ENCODE assay signal across 16 mouse cellular contexts in the genomic region with DNA sequence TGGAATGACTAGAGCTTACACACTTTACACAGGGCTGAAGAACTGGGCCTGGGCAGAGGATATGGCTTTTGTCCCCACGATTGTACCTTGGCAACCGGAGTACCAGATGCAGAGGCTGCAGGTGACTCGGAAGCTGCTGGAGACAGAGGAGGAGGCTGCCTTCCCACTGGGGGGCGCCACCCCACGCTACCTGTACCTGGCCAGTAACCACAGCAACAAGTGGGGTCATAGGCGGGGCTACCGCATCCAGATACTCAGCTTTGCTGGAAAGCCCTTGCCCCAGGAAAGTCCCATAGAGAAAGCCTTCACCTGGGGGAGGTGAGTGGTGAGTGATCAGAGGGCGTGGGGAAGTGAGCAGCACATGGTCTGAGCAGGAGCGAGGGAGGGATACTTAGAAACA. TPM values are rescaled to one million over a fixed set of nuclear protein-coding genes. Genes with fewer than 3 reads are reported as not detected.
DNase-seq lines count a peak whose midpoint lies in the region; ATAC-seq and TF ChIP-seq lines count a peak whose summit lies in the region.
"Had no signal": no experiment of that assay in that cellular context is flagged by ENCODE, and none has a peak within 500 bp of the region (broad histone marks: within the 10 kb centered on the region; RNA-seq: fewer than 3 reads in every experiment).

No protein-coding gene starts in this region.

- peak; percentile 21; the same call in 1 of the 2 replicates for TF ChIP-seq CTCF in lung, postnatal 0 days (IDR thresholded peaks at IDR 0.05)

- H3K9me3 ChIP-seq in kidney, embryonic 15.5 days (replicated peaks), result no peaks in the 10 kb centered on the region
- no peaks in the 10 kb centered on the region for H3K9me3 ChIP-seq in lung, postnatal 0 days (ENCODE audit: low read length)
- H3K9me3 ChIP-seq in forebrain, embryonic 12.5 days, result no peaks in the 10 kb centered on the region
- H3K9me3 ChIP-seq: embryonic facial prominence, embryonic 13.5 days; forebrain, embryonic 10.5 days; liver, embryonic 13.5 days; midbrain, embryonic 15.5 days had no signal

- H3K27me3 ChIP-seq in kidney, embryonic 15.5 days, result no peaks in the 10 kb centered on the region
- H3K27me3 ChIP-seq in lung, postnatal 0 days (replicated peaks; ENCODE audit: insufficient read depth, low read length), result no peaks in the 10 kb centered on the region
- no peaks in the 10 kb centered on the region for H3K27me3 ChIP-seq in forebrain, embryonic 12.5 days
- H3K27me3 ChIP-seq: embryonic facial prominence, embryonic 13.5 days; liver, embryonic 13.5 days; midbrain, embryonic 15.5 days had no signal

- ATAC-seq in kidney, embryonic 15.5 days (replicated peaks; ENCODE audit: low FRiP score), result no peak
- ATAC-seq in lung, postnatal 0 days, result no peak
- ATAC-seq in forebrain, embryonic 12.5 days (ENCODE audit: low FRiP score), result no peak
- ATAC-seq: hindbrain, postnatal 0 days; midbrain, embryonic 15.5 days had no signal

- H3K27ac ChIP-seq in kidney, embryonic 15.5 days, result no peak overlapping the region
- H3K27ac ChIP-seq in lung, postnatal 0 days (ENCODE audit: low read length), result no peak overlapping the region
- H3K27ac ChIP-seq in forebrain, embryonic 12.5 days, result no peak overlapping the region
- H3K27ac ChIP-seq: embryonic facial prominence, embryonic 13.5 days; forebrain, embryonic 10.5 days; hindbrain, postnatal 0 days; liver, embryonic 13.5 days; macrophage; midbrain, embryonic 15.5 days had no signal

- WGBS in kidney, embryonic 15.5 days, result 83% methylated on average over 9 of the region's 9 CpGs
- 74% methylated on average over 9 of the region's 9 CpGs for WGBS in lung, postnatal 0 days
- WGBS in forebrain, embryonic 12.5 days, result 84% methylated on average over 9 of the region's 9 CpGs

- no peak overlapping the region for H3K4me2 ChIP-seq in kidney, embryonic 15.5 days
- no peak overlapping the region for H3K4me2 ChIP-seq in lung, postnatal 0 days (replicated peaks; ENCODE audit: low read depth, low read length)
- no peak overlapping the region for H3K4me2 ChIP-seq in forebrain, embryonic 12.5 days
- H3K4me2 ChIP-seq: embryonic facial prominence, embryonic 13.5 days; liver, embryonic 13.5 days; midbrain, embryonic 15.5 days had no signal

- no peaks in the 10 kb centered on the region for H3K36me3 ChIP-seq in kidney, embryonic 15.5 days
- H3K36me3 ChIP-seq in lung, postnatal 0 days (ENCODE audit: insufficient read depth, low read length), result no peaks in the 10 kb centered on the region
- no peaks in the 10 kb centered on the region for H3K36me3 ChIP-seq in forebrain, embryonic 12.5 days (replicated peaks)
- H3K36me3 ChIP-seq: embryonic facial prominence, embryonic 13.5 days; forebrain, embryonic 10.5 days; liver, embryonic 13.5 days; midbrain, embryonic 15.5 days had no signal

- no peak overlapping the region for H3K4me3 ChIP-seq in kidney, embryonic 15.5 days (replicated peaks)
- no peak overlapping the region for H3K4me3 ChIP-seq in lung, postnatal 0 days (ENCODE audit: low read depth, low read length)
- H3K4me3 ChIP-seq in forebrain, embryonic 12.5 days (replicated peaks), result no peak overlapping the region
- H3K4me3 ChIP-seq: embryonic facial prominence, embryonic 13.5 days; forebrain, embryonic 10.5 days; liver, embryonic 13.5 days; midbrain, embryonic 15.5 days had no signal

- H3K4me1 ChIP-seq in kidney, embryonic 15.5 days, result peaks cover 30% of the 10 kb centered on the region
- H3K4me1 ChIP-seq in lung, postnatal 0 days (ENCODE audit: insufficient read depth, low read depth, low read length), result no peaks in the 10 kb centered on the region
- H3K4me1 ChIP-seq in forebrain, embryonic 12.5 days, result peaks cover 24% of the 10 kb centered on the region

- peak; percentile 51 for DNase-seq in kidney, adult 18-20 months
- no peak for DNase-seq in lung, postnatal 0 days (ENCODE audit: low spot score)
- DNase-seq in lung, postnatal 36 days, result no peak
- peak; percentile 72 for DNase-seq in ES-CJ7 (ENCODE audit: low read depth, low spot score)
- DNase-seq in kidney, postnatal 36 days, result peak; percentile 60 to 83
- no peak for DNase-seq in ovary, postnatal 36 days (ENCODE audit: low spot score)
- DNase-seq: cerebellum, adult 11 months; heart, adult 18-20 months; liver, embryonic 13.5 days had no signal

- no peak overlapping the region for H3K9ac ChIP-seq in kidney, embryonic 15.5 days
- no peak overlapping the region for H3K9ac ChIP-seq in lung, postnatal 0 days (replicated peaks; ENCODE audit: low read depth)
- H3K9ac ChIP-seq in forebrain, embryonic 12.5 days, result no peak overlapping the region
- H3K9ac ChIP-seq: embryonic facial prominence, embryonic 13.5 days; liver, embryonic 13.5 days; midbrain, embryonic 15.5 days had no signal

- no peak for TF ChIP-seq EP300 in lung, postnatal 0 days (IDR thresholded peaks at IDR 0.05)

RNA-seq across cellular contexts. Expression of a gene that starts 5.3 kb away (rescaled TPM):
- 0.57 and 0.97 TPM in 2 replicates for polyA plus RNA-seq in kidney, embryonic 15.5 days (2015; fragmentation: Nextera tagmentation; extraction: Ambion mirVana)
- polyA plus RNA-seq in lung, postnatal 0 days (2015; fragmentation: Nextera tagmentation; extraction: Ambion mirVana), result 1.6 and 1.9 TPM in 2 replicates
- polyA plus RNA-seq in forebrain, embryonic 12.5 days (2016; fragmentation: Nextera tagmentation; extraction: Ambion mirVana), result not detected in 2 replicates
- polyA plus RNA-seq: forebrain, embryonic 10.5 days; macrophage had no signal

RNA-seq across cellular contexts. Expression of a gene that starts 10.8 kb away (rescaled TPM):
- polyA plus RNA-seq in kidney, embryonic 15.5 days (2015; fragmentation: Nextera tagmentation; extraction: Ambion mirVana), result 1.7 and 2.0 TPM in 2 replicates
- 0.44 and 0.45 TPM in 2 replicates for polyA plus RNA-seq in lung, postnatal 0 days (2015; fragmentation: Nextera tagmentation; extraction: Ambion mirVana)
- 2.9 and 3.1 TPM in 2 replicates for polyA plus RNA-seq in forebrain, embryonic 12.5 days (2016; fragmentation: Nextera tagmentation; extraction: Ambion mirVana)

RNA-seq across cellular contexts. Expression of a gene that starts 19.7 kb away (rescaled TPM):
- 153 and 156 TPM in 2 replicates for polyA plus RNA-seq in kidney, embryonic 15.5 days (2015; fragmentation: Nextera tagmentation; extraction: Ambion mirVana)
- polyA plus RNA-seq in lung, postnatal 0 days (2015; fragmentation: Nextera tagmentation; extraction: Ambion mirVana), result 44.1 and 47.4 TPM in 2 replicates
- polyA plus RNA-seq in forebrain, embryonic 12.5 days (2016; fragmentation: Nextera tagmentation; extraction: Ambion mirVana), result 182 and 189 TPM in 2 replicates

RNA-seq across cellular contexts. Expression of a gene that starts 31.7 kb away (rescaled TPM):
- 1.1 and 1.2 TPM in 2 replicates for polyA plus RNA-seq in kidney, embryonic 15.5 days (2015; fragmentation: Nextera tagmentation; extraction: Ambion mirVana)
- 0.07 TPM in 1 of 2 replicates, not detected in the other for polyA plus RNA-seq in lung, postnatal 0 days (2015; fragmentation: Nextera tagmentation; extraction: Ambion mirVana)
- polyA plus RNA-seq in forebrain, embryonic 12.5 days (2016; fragmentation: Nextera tagmentation; extraction: Ambion mirVana), result not detected in 2 replicates
- polyA plus RNA-seq: embryonic facial prominence, embryonic 13.5 days; forebrain, embryonic 10.5 days; hindbrain, postnatal 0 days; liver, embryonic 13.5 days; macrophage; midbrain, embryonic 15.5 days had no signal

RNA-seq across cellular contexts. Expression of a gene that starts 33.6 kb away (rescaled TPM):
- 162 and 166 TPM in 2 replicates for polyA plus RNA-seq in kidney, embryonic 15.5 days (2015; fragmentation: Nextera tagmentation; extraction: Ambion mirVana)
- polyA plus RNA-seq in lung, postnatal 0 days (2015; fragmentation: Nextera tagmentation; extraction: Ambion mirVana), result 149 and 152 TPM in 2 replicates
- 164 and 169 TPM in 2 replicates for polyA plus RNA-seq in forebrain, embryonic 12.5 days (2016; fragmentation: Nextera tagmentation; extraction: Ambion mirVana)

Comparison
In these comparisons a context has a peak if more than half of its experiments do, and no peak if none do; other contexts are left out.
1. DNase-seq: peak in kidney, adult 18-20 months (single experiment), ES-CJ7 (single experiment) and kidney, postnatal 36 days (2 of 2); none in lung, postnatal 0 days (single experiment), lung, postnatal 36 days (single experiment) and ovary, postnatal 36 days (single experiment).